Mouse (Mus musculus): ENCODE measurements at regions not wholly inside any gene's neighbourhood (a gene's known extent, or its start where the extent isn't known, plus 50 kb on each side); places are given as distances from the start of the nearest gene placed in this dataset.

GRCm38 (mm10) chr10:106113083-106113482, 271.9 kb upstream of the Mettl25 start:
- DNase-seq, result no peak

GRCm38 (mm10) chr10:106114743-106115486, 273.7 kb upstream of the Mettl25 start:
- DNase-seq, result no peak

- no peak for DNase-seq
These were observed 280.6 kb upstream of the Mettl25 start for GRCm38 (mm10) chr10:106121826-106122225.

GRCm38 (mm10) chr10:106122952-106123351, 281.8 kb upstream of the Mettl25 start:
- DNase-seq, result peak; percentile 24

GRCm38 (mm10) chr10:106172131-106172530, 298.0 kb upstream of the Ppfia2 start:
- no peak for DNase-seq

GRCm38 (mm10) chr10:106174433-106174832, 295.7 kb upstream of the Ppfia2 start:
- DNase-seq, result no peak

- DNase-seq, result peak; percentile 13
These were observed 290.5 kb upstream of the Ppfia2 start for GRCm38 (mm10) chr10:106179651-106180050.

GRCm38 (mm10) chr10:106202566-106202965, 267.6 kb upstream of the Ppfia2 start:
- no peak for DNase-seq

- no peak for DNase-seq
These were observed 245.9 kb upstream of the Ppfia2 start for GRCm38 (mm10) chr10:106224251-106224650.

GRCm38 (mm10) chr10:106242180-106242579, 228.0 kb upstream of the Ppfia2 start:
- peak; percentile 5 for DNase-seq

- DNase-seq, result no peak
These were observed 216.0 kb upstream of the Ppfia2 start for GRCm38 (mm10) chr10:106254106-106254505.

- peak; percentile 26 for DNase-seq
These were observed 210.3 kb upstream of the Ppfia2 start for GRCm38 (mm10) chr10:106259811-106260210.

GRCm38 (mm10) chr10:106273335-106273734, 196.8 kb upstream of the Ppfia2 start:
- no peak for DNase-seq

GRCm38 (mm10) chr10:106289951-106290350, 180.2 kb upstream of the Ppfia2 start:
- no peak for DNase-seq

GRCm38 (mm10) chr10:106290736-106291135, 179.4 kb upstream of the Ppfia2 start:
- no peak for DNase-seq

GRCm38 (mm10) chr10:106295501-106295900, 174.6 kb upstream of the Ppfia2 start:
- DNase-seq, result no peak

GRCm38 (mm10) chr10:106335166-106335565, 135.0 kb upstream of the Ppfia2 start:
- DNase-seq, result no peak

GRCm38 (mm10) chr10:106351663-106352062, 118.5 kb upstream of the Ppfia2 start:
- no peak for DNase-seq

GRCm38 (mm10) chr10:106375653-106376052, 94.5 kb upstream of the Ppfia2 start:
- DNase-seq, result no peak

GRCm38 (mm10) chr10:106376161-106376560, 94.0 kb upstream of the Ppfia2 start:
- no peak for DNase-seq

GRCm38 (mm10) chr10:106380628-106381027, 89.5 kb upstream of the Ppfia2 start:
- DNase-seq, result peak; percentile 9

GRCm38 (mm10) chr10:106408705-106409104, 61.4 kb upstream of the Ppfia2 start:
- DNase-seq, result peak; percentile 9

GRCm38 (mm10) chr10:106413181-106413580, 57.0 kb upstream of the Ppfia2 start:
- no peak for DNase-seq

- DNase-seq, result peak; percentile 18
These were observed 55.1 kb upstream of the Ppfia2 start for GRCm38 (mm10) chr10:106414990-106415389.

GRCm38 (mm10) chr10:106417156-106417555, 53.0 kb upstream of the Ppfia2 start:
- DNase-seq, result no peak
